8 mouse cellular contexts compared by ENCODE assay signal in genomic region chr6:145075548-145076224, GRCm38 (mm10). TPM values are rescaled to one million over a fixed set of nuclear protein-coding genes. Genes with fewer than 3 reads are reported as not detected.
DNase-seq lines count a peak whose midpoint lies in the region; ATAC-seq and TF ChIP-seq lines count a peak whose summit lies in the region.

Bcat1 (minus strand) TSS chr6:145076184.

- whole genome bisulfite sequencing in forebrain, embryonic 15.5 days: under 1% methylated on average over 39 of the region's 39 CpGs
- WGBS in intestine, embryonic 16.5 days: under 1% methylated on average over 39 of the region's 39 CpGs
- under 1% methylated on average over 39 of the region's 39 CpGs for WGBS in liver, embryonic 12.5 days (ENCODE audit: insufficient replicate concordance)
- under 1% methylated on average over 39 of the region's 39 CpGs for WGBS in olfactory bulb, adult 2 months

- peak within 1 kb of the TSS; percentile 45 for H3K4me3 ChIP-seq in forebrain, embryonic 15.5 days
- peak within 1 kb of the TSS; percentile 53 for H3K4me3 ChIP-seq in intestine, embryonic 16.5 days (ENCODE audit: low read length)
- H3K4me3 ChIP-seq in liver, embryonic 12.5 days: peak within 1 kb of the TSS; percentile 33
- H3K4me3 ChIP-seq in olfactory bulb, adult 2 months (ENCODE audit: insufficient read depth, low read depth, low read length): peak within 1 kb of the TSS; percentile 58

- no peaks in the 10 kb centered on the region for H3K27me3 ChIP-seq in forebrain, embryonic 15.5 days
- H3K27me3 ChIP-seq in intestine, embryonic 16.5 days (replicated peaks; ENCODE audit: control insufficient read depth, insufficient read depth, low read length): peaks cover 7% of the 10 kb centered on the region
- H3K27me3 ChIP-seq in liver, embryonic 12.5 days (replicated peaks): peaks cover 60% of the 10 kb centered on the region

- no peak for TF ChIP-seq CTCF in olfactory bulb, adult 2 months (IDR thresholded peaks at IDR 0.05; ENCODE audit: insufficient read depth, low read depth, low read length)

- peak; percentile 37 for ATAC-seq in cerebellum, adult (ENCODE audit: insufficient number of reproducible peaks, low FRiP score, low TSS enrichment)
- ATAC-seq in forebrain, embryonic 15.5 days (replicated peaks): peak; percentile 82
- ATAC-seq in intestine, embryonic 16.5 days: peak; percentile 64
- ATAC-seq in liver, embryonic 12.5 days: peak; percentile 35; the same call in 1 of the 2 replicates

- TF ChIP-seq POLR2A in olfactory bulb, adult 2 months (IDR thresholded peaks at IDR 0.05; ENCODE audit: insufficient read depth, low read depth, low read length): no peak

- no peak for DNase-seq in cerebellum, adult 11-12 months
- DNase-seq in urinary bladder, postnatal 14 days (ENCODE audit: low spot score): peak; percentile 19
- DNase-seq in urinary bladder, adult 2 months (ENCODE audit: low spot score): no peak

- no peak within 1 kb of the TSS for H3K27ac ChIP-seq in forebrain, embryonic 15.5 days (replicated peaks)
- H3K27ac ChIP-seq in intestine, embryonic 16.5 days (ENCODE audit: low read length): no peak within 1 kb of the TSS
- no peak within 1 kb of the TSS for H3K27ac ChIP-seq in liver, embryonic 12.5 days
- no peak within 1 kb of the TSS for H3K27ac ChIP-seq in olfactory bulb, adult 2 months (ENCODE audit: insufficient read depth, low read depth, low read length)

- peaks cover 10% of the 10 kb centered on the region; the same call in 1 of the 2 replicates for H3K4me1 ChIP-seq in forebrain, embryonic 15.5 days
- H3K4me1 ChIP-seq in intestine, embryonic 16.5 days (ENCODE audit: control insufficient read depth, insufficient read depth, low read length): peaks cover 10% of the 10 kb centered on the region; the same call in 1 of the 2 replicates
- peaks cover 8% of the 10 kb centered on the region; the same call in 1 of the 2 replicates for H3K4me1 ChIP-seq in liver, embryonic 12.5 days
- peaks cover 8% of the 10 kb centered on the region for H3K4me1 ChIP-seq in olfactory bulb, adult 2 months (ENCODE audit: control insufficient read depth, insufficient read depth, low read length)

- H3K36me3 ChIP-seq in forebrain, embryonic 15.5 days: no peaks in the 10 kb centered on the region
- no peaks in the 10 kb centered on the region for H3K36me3 ChIP-seq in intestine, embryonic 16.5 days (ENCODE audit: control insufficient read depth, insufficient read depth, low read length)
- no peaks in the 10 kb centered on the region for H3K36me3 ChIP-seq in liver, embryonic 12.5 days

- peak within 1 kb of the TSS; percentile 98 for H3K4me2 ChIP-seq in forebrain, embryonic 15.5 days (replicated peaks)
- H3K4me2 ChIP-seq in intestine, embryonic 16.5 days (ENCODE audit: low read depth, low read length): peak within 1 kb of the TSS; percentile 76
- peak within 1 kb of the TSS; percentile 62 for H3K4me2 ChIP-seq in liver, embryonic 12.5 days

- H3K9ac ChIP-seq in forebrain, embryonic 15.5 days (replicated peaks): peak within 1 kb of the TSS; percentile 58
- H3K9ac ChIP-seq in intestine, embryonic 16.5 days (ENCODE audit: low read depth, low read length): peak within 1 kb of the TSS; percentile 56
- no peak within 1 kb of the TSS for H3K9ac ChIP-seq in liver, embryonic 12.5 days

- H3K9me3 ChIP-seq in forebrain, embryonic 15.5 days: no peaks in the 10 kb centered on the region
- no peaks in the 10 kb centered on the region for H3K9me3 ChIP-seq in intestine, embryonic 16.5 days (ENCODE audit: control insufficient read depth, low read length)
- no peaks in the 10 kb centered on the region for H3K9me3 ChIP-seq in liver, embryonic 12.5 days (replicated peaks)

RNA-seq across cellular contexts. Expression of gene Bcat1, which starts in this region (rescaled TPM):
- polyA plus RNA-seq in urinary bladder, adult 2 months (2012; rRNA removed): 1.3 and 2.3 TPM in 2 replicates
- polyA plus RNA-seq in forebrain, embryonic 15.5 days (2015; fragmentation: Nextera tagmentation; extraction: Ambion mirVana): 100 and 101 TPM in 2 replicates
- polyA plus RNA-seq in intestine, embryonic 16.5 days (2015; fragmentation: Nextera tagmentation; extraction: Ambion mirVana): 5.1 and 6.0 TPM in 2 replicates
- polyA plus RNA-seq in liver, embryonic 12.5 days (2016; fragmentation: Nextera tagmentation; extraction: Ambion mirVana): 0.93 and 1.5 TPM in 2 replicates
- not detected in 2 replicates for polyA plus RNA-seq in olfactory bulb, adult 2 months (2012; ENCODE audit: insufficient read depth, insufficient read length, low replicate concordance, missing spikeins)
